Mouse (Mus musculus) ES-E14 (cell line): ENCODE results near the gene Arntl.

Experiments used
- CHD2 ChIP-seq: IDR thresholded peaks from 2 replicates; pipeline ENCODE4 v1.6.1; 2014; ENCODE audit warnings: mild to moderate bottlenecking, low read depth, low read length, inconsistent platforms
- MAFK ChIP-seq: IDR thresholded peaks from 2 replicates; pipeline ENCODE4 v1.6.1; 2014; ENCODE audit warnings: mild to moderate bottlenecking, low read depth, low read length, inconsistent platforms; ENCODE audit not compliant: insufficient read depth

DNA sequence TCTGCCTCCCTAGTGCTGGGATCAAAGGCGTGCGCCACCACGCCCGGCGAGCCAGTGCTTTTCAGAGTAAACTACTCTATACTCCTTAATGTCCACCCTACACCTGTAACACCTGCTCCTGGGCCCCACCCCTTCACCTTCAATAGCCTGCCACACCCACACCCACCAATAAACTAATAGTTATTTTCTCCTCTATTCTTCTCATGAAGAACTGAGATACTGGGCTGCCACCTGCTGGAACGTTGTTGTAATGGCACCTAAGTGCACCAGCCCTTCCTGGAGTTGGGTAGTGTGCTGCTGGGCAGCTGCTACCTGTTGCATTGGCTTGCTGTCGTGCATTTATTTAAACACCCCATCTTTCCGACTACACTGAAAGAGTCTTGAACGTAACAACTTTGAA lies 61.0 kb downstream of the Arntl start:
- TF ChIP-seq CHD2, result no peak
- no peak for TF ChIP-seq MAFK
